Mouse (Mus musculus): Measurements from ENCODE around the gene Plekhf1. TPM values are rescaled to one million over a fixed set of nuclear protein-coding genes. Genes with fewer than 3 reads are reported as not detected.

Gene Plekhf1
- polyA plus RNA-seq, 1 experiment from 2014 or later, result 3.6 TPM

DNA sequence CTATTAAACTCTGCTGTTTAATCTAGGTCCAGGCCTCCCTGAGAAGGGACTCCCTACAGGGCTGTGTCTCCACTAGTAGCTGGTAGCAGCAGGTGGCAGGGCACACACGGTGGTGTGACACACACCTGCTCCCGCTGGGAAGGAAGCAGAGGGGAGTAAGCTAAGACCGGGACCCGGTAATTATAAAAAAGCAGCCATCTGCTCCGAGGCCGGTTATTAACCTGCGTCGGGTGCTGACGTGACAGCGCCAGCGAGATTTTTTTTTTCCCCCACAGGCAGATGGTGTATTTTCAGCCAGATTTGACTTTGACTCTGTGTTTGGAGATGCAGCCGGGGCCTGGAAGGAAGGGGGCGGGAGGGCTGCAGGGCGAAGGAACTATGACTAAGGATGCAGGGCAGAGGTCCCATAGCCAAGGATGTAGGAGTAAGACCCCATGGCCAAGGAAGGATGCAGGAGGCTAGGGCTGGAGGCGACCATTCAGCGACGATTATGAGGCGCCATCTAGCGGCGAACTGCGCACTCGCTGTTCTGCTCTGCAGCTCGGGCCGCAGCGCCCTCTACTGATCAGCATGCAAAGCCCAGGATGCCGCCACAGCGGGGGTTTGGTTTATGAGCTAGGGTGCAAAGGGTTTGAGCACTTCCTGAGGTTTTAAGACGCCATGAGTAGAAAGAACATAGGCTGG lies 27.1 kb downstream of the Plekhf1 start:
- Histone ChIP-seq H3K9me3 (0 out of 2 replicates have a peak, but pooled peaks cover 2% of the 10 kb centered on the region), H3K27me3 (no peaks in the 10 kb centered on the region), H3K27ac (no peak overlapping the region), H3K4me2 (replicated peaks) (peak overlapping the region; percentile 45), H3K36me3 (0 out of 2 replicates have a peak, but pooled peaks cover 2% of the 10 kb centered on the region), H3K4me1 (no peaks in the 10 kb centered on the region), H3K4me3 (peak overlapping the region; percentile 14; the same call in 1 of the 2 replicates), H3K9ac (no peak overlapping the region)
- WGBS, result 5% methylated on average over 28 of the region's 28 CpGs
- peak; percentile 79; the same call in 1 of the 2 replicates for ATAC-seq (ENCODE audit: insufficient number of reproducible peaks, insufficient read depth, low FRiP score, low TSS enrichment)

DNA sequence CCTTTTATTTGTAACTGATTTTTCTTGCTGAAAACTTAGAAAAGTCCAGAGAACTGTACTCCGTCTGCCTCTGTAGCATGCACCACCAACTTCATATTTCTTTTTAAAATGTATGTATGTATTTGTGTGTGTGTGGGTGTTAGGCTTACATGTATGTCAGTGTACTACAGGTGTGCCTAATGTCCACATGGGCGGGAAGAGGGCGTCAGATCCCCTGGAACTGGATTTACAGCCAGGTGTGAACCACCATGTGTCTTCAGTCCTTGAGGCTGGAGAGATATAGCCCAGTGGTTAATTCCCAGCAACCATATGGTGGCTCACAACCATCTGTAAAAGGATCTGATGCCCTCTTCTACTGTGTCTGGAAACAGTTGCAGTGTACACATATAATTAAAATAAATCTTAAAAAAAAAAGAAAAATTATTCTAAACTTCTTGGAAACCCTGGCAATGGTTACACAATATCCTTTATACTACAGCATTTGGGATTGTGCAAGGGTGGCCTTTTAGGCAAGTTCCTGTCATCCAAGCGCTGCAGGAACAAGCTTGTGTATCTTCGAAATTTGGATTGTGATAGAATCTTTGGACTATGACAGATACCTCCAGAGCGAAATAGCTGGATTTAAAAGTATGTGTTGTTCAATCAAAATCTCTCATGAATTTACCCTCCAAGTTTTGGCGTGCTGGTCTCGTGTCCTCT lies 27.8 kb downstream of the Plekhf1 start:
- Histone ChIP-seq H3K27ac (no peak overlapping the region), H3K4me3 (no peak overlapping the region), H3K9ac (no peak overlapping the region), H3K4me2 (replicated peaks) (peak overlapping the region; percentile 45), H3K4me1 (no peaks in the 10 kb centered on the region), H3K9me3 (0 out of 2 replicates have a peak, but pooled peaks cover 2% of the 10 kb centered on the region), H3K36me3 (0 out of 2 replicates have a peak, but pooled peaks cover 2% of the 10 kb centered on the region), H3K27me3 (no peaks in the 10 kb centered on the region)
- no peak for ATAC-seq (ENCODE audit: insufficient number of reproducible peaks, insufficient read depth, low FRiP score, low TSS enrichment)
- 64% methylated on average over 8 of the region's 8 CpGs for WGBS

DNA sequence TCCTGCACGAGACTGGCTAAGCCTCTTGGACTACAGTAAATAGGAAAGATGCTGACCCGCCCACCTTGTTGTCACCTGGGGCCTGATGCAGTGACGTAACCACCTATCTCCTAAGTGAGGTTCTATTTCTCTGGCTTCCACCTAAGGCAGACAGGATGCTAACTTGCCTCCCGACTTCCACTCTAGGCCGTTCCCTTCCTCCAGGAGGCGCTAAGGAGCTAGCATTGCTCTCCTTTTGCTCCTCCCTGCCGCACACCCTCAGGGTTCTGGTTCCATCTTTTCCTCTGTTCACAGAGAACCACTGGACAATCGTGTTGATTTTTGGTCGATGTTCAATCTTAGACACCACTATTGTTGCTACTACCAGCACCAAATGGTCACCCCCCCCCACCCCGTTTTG lies 36.2 kb downstream of the Plekhf1 start:
- no peak for ATAC-seq (ENCODE audit: insufficient number of reproducible peaks, insufficient read depth, low FRiP score, low TSS enrichment)
- 44% methylated on average over 10 of the region's 10 CpGs for WGBS
- H3K36me3 ChIP-seq, result peaks cover 7% of the 10 kb centered on the region; the same call in 1 of the 2 replicates

GRCm38 (mm10) chr7:38191146-38191545 lies 36.7 kb downstream of the Plekhf1 start:
- H3K4me3 ChIP-seq, result no peak overlapping the region
- no peak overlapping the region for H3K4me2 ChIP-seq (replicated peaks)
- H3K27ac ChIP-seq, result no peak overlapping the region
- no peaks in the 10 kb centered on the region for H3K9me3 ChIP-seq
- H3K36me3 ChIP-seq, result peaks cover 6% of the 10 kb centered on the region; the same call in 1 of the 2 replicates
- H3K4me1 ChIP-seq, result no peaks in the 10 kb centered on the region
- peak; percentile 49; the same call in 1 of the 2 replicates for ATAC-seq (ENCODE audit: insufficient number of reproducible peaks, insufficient read depth, low FRiP score, low TSS enrichment)
- no peak overlapping the region for H3K9ac ChIP-seq
- 58% methylated on average over 8 of the region's 8 CpGs for WGBS
- no peaks in the 10 kb centered on the region for H3K27me3 ChIP-seq

More for the DNA sequence above, 36.2 kb downstream of the Plekhf1 start:
- H3K9ac ChIP-seq, result no peak overlapping the region
- no peak overlapping the region for H3K4me3 ChIP-seq
- H3K27me3 ChIP-seq, result no peaks in the 10 kb centered on the region
- no peaks in the 10 kb centered on the region for H3K4me1 ChIP-seq
- H3K27ac ChIP-seq, result no peak overlapping the region
- H3K9me3 ChIP-seq, result no peaks in the 10 kb centered on the region
- H3K4me2 ChIP-seq (replicated peaks), result no peak overlapping the region

DNA sequence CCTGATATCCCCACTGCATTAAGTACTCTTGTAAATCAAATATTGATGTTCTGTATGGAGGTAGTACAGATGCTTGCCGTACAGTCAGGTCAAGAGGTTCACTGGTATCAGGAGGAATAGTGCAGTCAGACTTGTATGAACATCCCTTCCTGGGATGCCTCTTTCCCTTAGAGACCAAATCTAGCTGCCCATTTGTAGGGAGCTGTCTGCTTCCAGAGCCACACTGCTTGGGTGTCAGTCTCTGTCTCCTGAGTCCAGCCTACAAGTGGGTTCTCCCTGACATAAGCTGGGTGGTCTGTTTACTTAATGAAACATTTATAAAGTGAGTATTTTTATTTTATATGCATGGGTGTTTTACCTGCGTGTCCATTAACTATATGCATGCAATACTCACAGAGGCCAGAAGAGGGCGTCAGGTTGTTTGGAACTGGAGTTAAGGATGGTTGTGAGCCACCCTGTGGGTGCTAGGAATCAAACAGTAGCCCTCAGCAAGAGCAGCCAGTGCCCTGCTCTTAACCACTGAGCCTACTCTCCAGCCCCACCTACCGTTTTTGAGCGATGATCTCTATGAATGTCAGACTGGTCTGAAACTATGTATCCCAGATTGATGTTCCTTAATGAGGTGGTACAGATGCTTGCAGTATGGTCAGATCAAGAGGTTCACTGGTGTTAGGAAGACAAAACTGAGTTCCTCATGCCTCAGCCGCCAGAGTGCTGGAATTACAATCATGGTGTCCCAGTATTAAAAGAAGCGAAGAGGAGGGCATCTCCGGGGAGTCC lies 37.6 kb downstream of the Plekhf1 start:
- 89% methylated on average over 8 of the region's 8 CpGs for WGBS
- no peaks in the 10 kb centered on the region for H3K4me1 ChIP-seq
- ATAC-seq (ENCODE audit: insufficient number of reproducible peaks, insufficient read depth, low FRiP score, low TSS enrichment), result no peak
- no peak overlapping the region for H3K9ac ChIP-seq
- H3K9me3 ChIP-seq, result no peaks in the 10 kb centered on the region
- peaks cover 5% of the 10 kb centered on the region; the same call in 1 of the 2 replicates for H3K36me3 ChIP-seq
- no peak overlapping the region for H3K27ac ChIP-seq
- H3K4me2 ChIP-seq (replicated peaks), result no peak overlapping the region
- no peaks in the 10 kb centered on the region for H3K27me3 ChIP-seq
- no peak overlapping the region for H3K4me3 ChIP-seq

- Histone ChIP-seq H3K9me3 (no peaks in the 10 kb centered on the region), H3K4me3 (no peak overlapping the region), H3K4me1 (no peaks in the 10 kb centered on the region), H3K36me3 (peaks cover 5% of the 10 kb centered on the region; the same call in 1 of the 2 replicates), H3K27ac (no peak overlapping the region), H3K4me2 (replicated peaks) (no peak overlapping the region), H3K9ac (no peak overlapping the region), H3K27me3 (no peaks in the 10 kb centered on the region)
- no peak for ATAC-seq (ENCODE audit: insufficient number of reproducible peaks, insufficient read depth, low FRiP score, low TSS enrichment)
- 75% methylated on average over 15 of the region's 15 CpGs for WGBS
These were observed 38.5 kb downstream of the Plekhf1 start for GRCm38 (mm10) chr7:38189136-38189982.

DNA sequence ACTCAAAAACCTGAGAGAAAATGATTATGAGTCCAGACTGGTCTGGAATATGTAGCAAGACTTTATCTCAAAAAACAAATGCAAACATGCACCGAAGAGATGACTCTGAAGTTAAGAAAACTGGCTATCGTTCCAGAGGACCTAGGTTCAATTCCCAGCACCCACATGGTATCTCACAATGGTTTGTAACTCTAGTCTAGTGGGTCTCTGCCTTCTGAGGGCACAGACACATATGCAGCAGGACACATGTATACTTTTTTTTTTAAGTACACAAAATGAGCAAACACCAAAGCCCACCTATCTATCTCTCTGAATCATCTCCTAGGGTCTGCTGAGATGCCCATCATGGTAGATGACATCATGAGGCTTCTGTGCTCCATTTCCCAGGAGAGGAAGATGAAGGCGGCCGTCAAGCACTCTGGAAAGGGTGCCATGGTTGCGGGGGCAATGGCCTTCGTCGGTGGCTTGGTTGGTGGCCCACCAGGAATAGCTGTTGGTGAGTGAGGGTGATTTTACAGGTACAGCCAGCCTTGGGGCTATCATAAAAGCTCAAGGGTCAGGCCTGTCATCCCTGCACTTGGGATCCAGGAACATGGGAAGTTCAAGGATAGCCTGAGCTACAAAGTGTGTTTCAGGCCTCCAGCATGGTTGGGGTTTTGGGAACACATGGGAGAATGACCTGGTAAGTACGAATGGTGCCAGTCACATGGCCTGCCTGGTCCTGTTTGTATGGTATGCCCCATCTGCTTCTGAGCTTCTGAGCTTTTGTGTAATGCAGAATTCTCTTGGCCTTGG lies 39.3 kb downstream of the Plekhf1 start:
- H3K4me2 ChIP-seq (replicated peaks), result no peak overlapping the region
- peaks cover 4% of the 10 kb centered on the region; the same call in 1 of the 2 replicates for H3K4me1 ChIP-seq
- H3K9me3 ChIP-seq, result no peaks in the 10 kb centered on the region
- H3K36me3 ChIP-seq, result peaks cover 5% of the 10 kb centered on the region; the same call in 1 of the 2 replicates
- H3K27ac ChIP-seq, result no peak overlapping the region
- H3K4me3 ChIP-seq, result no peak overlapping the region
- no peak overlapping the region for H3K9ac ChIP-seq
- no peaks in the 10 kb centered on the region for H3K27me3 ChIP-seq
- WGBS, result 89% methylated on average over 8 of the region's 8 CpGs
- no peak for ATAC-seq (ENCODE audit: insufficient number of reproducible peaks, insufficient read depth, low FRiP score, low TSS enrichment)

GRCm38 (mm10) chr7:38187796-38188195 lies 40.0 kb downstream of the Plekhf1 start:
- no peak overlapping the region for H3K4me2 ChIP-seq (replicated peaks)
- no peak overlapping the region for H3K27ac ChIP-seq
- no peak for ATAC-seq (ENCODE audit: insufficient number of reproducible peaks, insufficient read depth, low FRiP score, low TSS enrichment)
- peaks cover 5% of the 10 kb centered on the region; the same call in 1 of the 2 replicates for H3K36me3 ChIP-seq
- H3K9me3 ChIP-seq, result no peaks in the 10 kb centered on the region
- H3K9ac ChIP-seq, result no peak overlapping the region
- H3K4me1 ChIP-seq, result peaks cover 10% of the 10 kb centered on the region
- 71% methylated on average over 4 of the region's 4 CpGs for WGBS
- no peak overlapping the region for H3K4me3 ChIP-seq
- H3K27me3 ChIP-seq, result no peaks in the 10 kb centered on the region

- Histone ChIP-seq H3K27me3 (no peaks in the 10 kb centered on the region), H3K9ac (no peak overlapping the region), H3K4me1 (peaks cover 11% of the 10 kb centered on the region), H3K27ac (no peak overlapping the region), H3K9me3 (no peaks in the 10 kb centered on the region), H3K4me2 (replicated peaks) (no peak overlapping the region), H3K36me3 (peaks cover 5% of the 10 kb centered on the region; the same call in 1 of the 2 replicates), H3K4me3 (no peak overlapping the region)
- WGBS, result 71% methylated on average over 4 of the region's 4 CpGs
- ATAC-seq (ENCODE audit: insufficient number of reproducible peaks, insufficient read depth, low FRiP score, low TSS enrichment), result no peak
These were observed 41.0 kb downstream of the Plekhf1 start for GRCm38 (mm10) chr7:38186861-38187260.

- Histone ChIP-seq H3K9ac (no peak overlapping the region), H3K27ac (no peak overlapping the region), H3K36me3 (no peaks in the 10 kb centered on the region), H3K27me3 (no peaks in the 10 kb centered on the region), H3K9me3 (no peaks in the 10 kb centered on the region), H3K4me1 (peaks cover 11% of the 10 kb centered on the region), H3K4me3 (no peak overlapping the region), H3K4me2 (replicated peaks) (peak overlapping the region; percentile 91; the same call in 1 of the 2 replicates)
- ATAC-seq (ENCODE audit: insufficient number of reproducible peaks, insufficient read depth, low FRiP score, low TSS enrichment), result no peak
- WGBS, result 87% methylated on average over 6 of the region's 6 CpGs
These were observed 43.0 kb downstream of the Plekhf1 start for GRCm38 (mm10) chr7:38184786-38185185.

All from embryonic facial prominence, embryonic 12.5 days (tissue).